In genomic region chr2:3119371-3119935, GRCm38 (mm10) we compare ENCODE assay signal across 9 mouse cellular contexts. TPM values are rescaled to one million over a fixed set of nuclear protein-coding genes. Genes with fewer than 3 reads are reported as not detected.
A peak's percentile ranks its signal among the peaks of the same experiment; 100 is the strongest.
DNase-seq lines count a peak whose midpoint lies in the region; ATAC-seq and TF ChIP-seq lines count a peak whose summit lies in the region.
"Had no signal": no experiment of that assay in that cellular context is flagged by ENCODE, and none has a peak within 500 bp of the region (broad histone marks: within the 10 kb centered on the region; RNA-seq: fewer than 3 reads in every experiment).

No protein-coding gene starts in this region.

- H3K4me1 ChIP-seq in kidney, embryonic 16.5 days (ENCODE audit: insufficient read depth, low read length) = peaks cover 24% of the 10 kb centered on the region
- 0 out of 2 replicates have a peak, but pooled peaks cover 12% of the 10 kb centered on the region for H3K4me1 ChIP-seq in embryonic facial prominence, embryonic 14.5 days (ENCODE audit: control insufficient read depth, insufficient read depth, low read length)
- H3K4me1 ChIP-seq in intestine, postnatal 0 days (replicated peaks; ENCODE audit: control insufficient read depth, insufficient read depth, low read length) = no peaks in the 10 kb centered on the region
- peaks cover 15% of the 10 kb centered on the region; the same call in 1 of the 2 replicates for H3K4me1 ChIP-seq in neural tube, embryonic 12.5 days

- no peak for DNase-seq in kidney, adult 8-10 months
- DNase-seq in embryonic facial prominence, embryonic 14.5 days (ENCODE audit: low spot score) = no peak
- no peak for DNase-seq in gastrocnemius, adult 8-10 months (ENCODE audit: low spot score in 2 of 2)
- DNase-seq in right cerebral cortex, postnatal 14 days = no peak
- DNase-seq: right cerebral cortex, postnatal 4 days had no signal

- H3K4me2 ChIP-seq in kidney, embryonic 16.5 days (replicated peaks; ENCODE audit: low read depth, low read length) = peak overlapping the region; percentile 68
- peak overlapping the region; percentile 63 for H3K4me2 ChIP-seq in embryonic facial prominence, embryonic 14.5 days (ENCODE audit: low read depth, low read length)
- peak overlapping the region; percentile 84 for H3K4me2 ChIP-seq in intestine, postnatal 0 days (replicated peaks; ENCODE audit: low read depth)
- H3K4me2 ChIP-seq in neural tube, embryonic 12.5 days (replicated peaks) = peak overlapping the region; percentile 67

- 9% methylated on average over 4 of the region's 4 CpGs for WGBS in kidney, embryonic 16.5 days
- WGBS in embryonic facial prominence, embryonic 14.5 days = 25% methylated on average over 4 of the region's 4 CpGs
- 18% methylated on average over 4 of the region's 4 CpGs for WGBS in intestine, postnatal 0 days
- WGBS in neural tube, embryonic 12.5 days = 25% methylated on average over 4 of the region's 4 CpGs

- no peak for TF ChIP-seq CTCF in intestine, postnatal 0 days (IDR thresholded peaks at IDR 0.05; ENCODE audit: low read depth)

- H3K9ac ChIP-seq in kidney, embryonic 16.5 days (replicated peaks; ENCODE audit: low read length) = peak overlapping the region; percentile 94
- H3K9ac ChIP-seq in embryonic facial prominence, embryonic 14.5 days (ENCODE audit: low read depth, low read length) = peak overlapping the region; percentile 91
- no peak overlapping the region; the same call in 1 of the 2 replicates for H3K9ac ChIP-seq in intestine, postnatal 0 days (ENCODE audit: low read depth, low read length)
- peak overlapping the region; percentile 94 for H3K9ac ChIP-seq in neural tube, embryonic 12.5 days

- no peaks in the 10 kb centered on the region for H3K9me3 ChIP-seq in kidney, embryonic 16.5 days (ENCODE audit: low read length)
- no peaks in the 10 kb centered on the region for H3K9me3 ChIP-seq in embryonic facial prominence, embryonic 14.5 days (ENCODE audit: control insufficient read depth, low read length)
- 0 out of 2 replicates have a peak, but pooled peaks cover 2% of the 10 kb centered on the region for H3K9me3 ChIP-seq in intestine, postnatal 0 days (ENCODE audit: control insufficient read depth)
- no peaks in the 10 kb centered on the region for H3K9me3 ChIP-seq in neural tube, embryonic 12.5 days

- ATAC-seq in kidney, embryonic 16.5 days (ENCODE audit: low FRiP score, low TSS enrichment) = no peak
- ATAC-seq in embryonic facial prominence, embryonic 14.5 days (ENCODE audit: low read depth) = no peak
- ATAC-seq in intestine, postnatal 0 days = no peak
- ATAC-seq in neural tube, embryonic 12.5 days (ENCODE audit: low FRiP score, low read depth) = no peak
- no peak for ATAC-seq in monocyte, adult 5-6 weeks (replicated peaks; ENCODE audit: insufficient number of reproducible peaks, low FRiP score, low TSS enrichment, poor library complexity, severe bottlenecking)

- H3K27me3 ChIP-seq in kidney, embryonic 16.5 days (ENCODE audit: insufficient read depth, low read length) = no peaks in the 10 kb centered on the region
- H3K27me3 ChIP-seq in embryonic facial prominence, embryonic 14.5 days (replicated peaks; ENCODE audit: control insufficient read depth, insufficient read depth, low read length) = no peaks in the 10 kb centered on the region
- no peaks in the 10 kb centered on the region for H3K27me3 ChIP-seq in intestine, postnatal 0 days (replicated peaks; ENCODE audit: control insufficient read depth, insufficient read depth, low read length)
- no peaks in the 10 kb centered on the region for H3K27me3 ChIP-seq in neural tube, embryonic 12.5 days (replicated peaks)

- no peaks in the 10 kb centered on the region for H3K36me3 ChIP-seq in kidney, embryonic 16.5 days (ENCODE audit: insufficient read depth, low read length)
- H3K36me3 ChIP-seq in embryonic facial prominence, embryonic 14.5 days (ENCODE audit: control insufficient read depth, insufficient read depth, low read length) = no peaks in the 10 kb centered on the region
- H3K36me3 ChIP-seq in intestine, postnatal 0 days (ENCODE audit: control insufficient read depth, insufficient read depth) = no peaks in the 10 kb centered on the region
- H3K36me3 ChIP-seq in neural tube, embryonic 12.5 days = no peaks in the 10 kb centered on the region

- peak overlapping the region; percentile 95 for H3K4me3 ChIP-seq in kidney, embryonic 16.5 days (ENCODE audit: low read length)
- peak overlapping the region; percentile 88 for H3K4me3 ChIP-seq in embryonic facial prominence, embryonic 14.5 days (ENCODE audit: low read depth, low read length)
- peak overlapping the region; percentile 93 for H3K4me3 ChIP-seq in intestine, postnatal 0 days (ENCODE audit: low read depth, low read length)
- peak overlapping the region; percentile 89 for H3K4me3 ChIP-seq in neural tube, embryonic 12.5 days

- H3K27ac ChIP-seq in kidney, embryonic 16.5 days (ENCODE audit: low read length) = peak overlapping the region; percentile 94
- no peak overlapping the region for H3K27ac ChIP-seq in embryonic facial prominence, embryonic 14.5 days (replicated peaks; ENCODE audit: low read depth, low read length)
- no peak overlapping the region for H3K27ac ChIP-seq in intestine, postnatal 0 days (ENCODE audit: low read depth, low read length)
- H3K27ac ChIP-seq in neural tube, embryonic 12.5 days = no peak overlapping the region

RNA-seq across cellular contexts. Expression of gene Fam171a1, which starts 5.4 kb away (rescaled TPM):
- 58.6 and 62.0 TPM in 2 replicates for polyA plus RNA-seq in kidney, embryonic 16.5 days (2015; fragmentation: Nextera tagmentation; extraction: Ambion mirVana)
- polyA plus RNA-seq in embryonic facial prominence, embryonic 14.5 days (2014; fragmentation: Nextera tagmentation; extraction: Ambion mirVana) = 31.2 and 37.0 TPM in 2 replicates
- polyA plus RNA-seq in intestine, postnatal 0 days (2015; fragmentation: Nextera tagmentation; extraction: Ambion mirVana) = 8.4 and 8.6 TPM in 2 replicates
- 53.7 and 59.5 TPM in 2 replicates for polyA plus RNA-seq in neural tube, embryonic 12.5 days (2016; fragmentation: Nextera tagmentation; extraction: Ambion mirVana)
- 1 to 10 TPM; 2.3 to 2.9 (median 2.7) TPM for total RNA-seq in gastrocnemius, adult 8-10 months (2022)
- total RNA-seq in monocyte, adult 5-6 weeks (2017) = not detected in 3 replicates
